Mouse (Mus musculus): ENCODE measurements around the gene Fmo1. TPM values are rescaled to one million over a fixed set of nuclear protein-coding genes. Genes with fewer than 3 reads are reported as not detected.
A peak's percentile ranks its signal among the peaks of the same experiment; 100 is the strongest.

Gene Fmo1
- 519 and 719 TPM in 2 replicates for polyA plus RNA-seq (2012; ENCODE audit: insufficient read depth, insufficient read length, missing spikeins)

DNA sequence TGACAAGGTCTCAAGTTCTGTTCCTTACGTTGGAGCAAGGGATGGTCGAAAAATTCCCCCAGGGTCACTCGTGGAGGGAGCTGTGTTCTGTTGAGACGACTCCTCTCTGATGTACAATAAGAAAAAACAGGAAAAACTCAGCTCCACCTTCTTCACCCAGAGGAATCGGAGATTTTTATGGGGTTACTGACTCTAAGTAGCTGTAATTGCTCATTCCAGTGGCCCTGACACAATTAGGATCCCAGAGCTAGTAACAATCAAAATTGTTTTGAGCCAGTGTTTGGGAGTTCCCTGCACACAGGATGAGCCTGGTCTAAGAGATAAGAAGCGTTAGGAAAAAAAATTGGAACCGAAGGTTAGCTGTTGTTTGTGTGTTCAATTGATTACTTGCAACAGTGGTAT, at the start of gene Fmo1:
TSS of gene Fmo1 (minus strand) at position 331 of the 402 bp plus-strand sequence.
- peak within 1 kb of the TSS; percentile 90 for H3K27ac ChIP-seq (replicated peaks; ENCODE audit: low read depth, low read length)
- H3K4me1 ChIP-seq (ENCODE audit: control insufficient read depth, insufficient read depth, insufficient read length, low read length) = peaks cover 7% of the 10 kb centered on the region
- H3K4me3 ChIP-seq (ENCODE audit: insufficient read depth, low read depth, low read length) = peak within 1 kb of the TSS; percentile 69

DNA sequence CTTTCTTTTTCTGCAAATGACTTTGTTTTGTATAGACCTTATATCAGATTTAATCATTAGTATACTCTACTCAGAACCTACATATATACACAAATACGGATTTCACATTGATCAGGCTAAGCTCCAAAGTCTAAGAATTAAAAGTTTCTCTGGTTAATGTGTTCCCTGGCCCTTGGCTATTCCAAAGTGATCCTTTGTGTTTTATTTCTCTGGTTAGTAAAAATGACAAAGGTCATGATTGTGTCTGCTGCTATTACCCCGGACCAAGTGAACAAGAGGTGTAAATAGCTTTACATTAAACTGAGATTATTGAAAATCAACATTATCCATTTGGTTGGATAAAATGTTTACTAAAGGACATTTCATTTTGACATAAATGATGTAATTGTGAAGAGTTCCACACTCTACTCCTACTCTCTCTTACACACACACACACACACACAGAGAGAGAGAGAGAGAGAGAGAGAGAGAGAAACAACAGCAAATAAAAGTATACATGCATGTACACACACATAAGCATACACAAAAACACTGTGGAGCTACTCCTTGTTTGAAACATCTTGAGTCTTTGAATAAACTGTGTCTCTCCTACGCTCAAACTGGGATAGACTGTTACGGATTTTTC, 48.6 kb upstream of the Fmo1 start:
- Histone ChIP-seq H3K4me1 (ENCODE audit: control insufficient read depth, insufficient read depth, insufficient read length, low read length) (no peaks in the 10 kb centered on the region), H3K4me3 (ENCODE audit: insufficient read depth, low read depth, low read length) (no peak overlapping the region)

DNA sequence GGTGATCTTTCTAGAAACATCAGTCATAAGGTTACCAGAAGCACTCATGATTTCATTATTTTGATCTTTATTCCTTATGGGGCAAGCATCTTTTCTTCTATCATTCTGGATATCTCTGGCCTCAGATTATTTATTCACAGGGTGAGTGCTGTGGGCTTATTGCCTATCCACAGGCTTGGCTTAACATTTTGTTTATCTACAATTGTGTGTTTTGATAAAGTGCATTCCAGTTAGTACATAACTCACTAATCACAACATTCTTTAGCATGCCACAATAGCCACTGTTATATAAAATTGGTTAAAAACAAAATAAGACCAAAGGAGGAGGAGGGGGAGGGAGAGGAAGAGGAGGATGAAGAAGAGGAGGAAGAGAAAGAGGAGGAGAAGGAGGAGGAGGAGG, 45.7 kb upstream of the Fmo1 start:
- H3K4me1 ChIP-seq (ENCODE audit: control insufficient read depth, insufficient read depth, insufficient read length, low read length) = no peaks in the 10 kb centered on the region

More for the DNA sequence above, 48.6 kb upstream of the Fmo1 start:
- H3K27ac ChIP-seq (replicated peaks; ENCODE audit: low read depth, low read length) = no peak overlapping the region

DNA sequence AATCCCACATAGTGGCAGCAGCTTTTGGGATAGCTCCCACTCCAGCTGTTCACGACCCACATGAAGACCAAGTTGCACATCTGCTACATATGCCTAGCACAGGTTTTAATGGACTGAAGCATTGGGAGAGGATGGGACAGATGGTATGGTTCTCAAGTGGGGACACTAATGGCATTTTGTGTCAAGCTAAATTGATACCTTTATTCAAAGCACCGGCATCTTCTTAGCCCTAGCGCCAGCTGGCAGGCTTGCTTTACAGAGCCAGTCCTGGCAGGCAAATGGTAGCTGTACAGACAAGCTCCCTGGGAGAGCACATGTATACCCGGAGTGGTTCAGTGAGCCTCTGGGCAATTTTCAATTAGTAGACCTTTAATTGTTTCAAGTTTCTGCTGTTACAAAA, 35.5 kb upstream of the Fmo1 start:
- H3K4me1 ChIP-seq (ENCODE audit: control insufficient read depth, insufficient read depth, insufficient read length, low read length) = peaks cover 3% of the 10 kb centered on the region; the same call in 1 of the 2 replicates
- H3K27ac ChIP-seq (replicated peaks; ENCODE audit: low read depth, low read length) = no peak overlapping the region
- H3K4me3 ChIP-seq (ENCODE audit: insufficient read depth, low read depth, low read length) = no peak overlapping the region

More for the DNA sequence above, 45.7 kb upstream of the Fmo1 start:
- Histone ChIP-seq H3K4me3 (ENCODE audit: insufficient read depth, low read depth, low read length) (no peak overlapping the region), H3K27ac (replicated peaks; ENCODE audit: low read depth, low read length) (no peak overlapping the region)

DNA sequence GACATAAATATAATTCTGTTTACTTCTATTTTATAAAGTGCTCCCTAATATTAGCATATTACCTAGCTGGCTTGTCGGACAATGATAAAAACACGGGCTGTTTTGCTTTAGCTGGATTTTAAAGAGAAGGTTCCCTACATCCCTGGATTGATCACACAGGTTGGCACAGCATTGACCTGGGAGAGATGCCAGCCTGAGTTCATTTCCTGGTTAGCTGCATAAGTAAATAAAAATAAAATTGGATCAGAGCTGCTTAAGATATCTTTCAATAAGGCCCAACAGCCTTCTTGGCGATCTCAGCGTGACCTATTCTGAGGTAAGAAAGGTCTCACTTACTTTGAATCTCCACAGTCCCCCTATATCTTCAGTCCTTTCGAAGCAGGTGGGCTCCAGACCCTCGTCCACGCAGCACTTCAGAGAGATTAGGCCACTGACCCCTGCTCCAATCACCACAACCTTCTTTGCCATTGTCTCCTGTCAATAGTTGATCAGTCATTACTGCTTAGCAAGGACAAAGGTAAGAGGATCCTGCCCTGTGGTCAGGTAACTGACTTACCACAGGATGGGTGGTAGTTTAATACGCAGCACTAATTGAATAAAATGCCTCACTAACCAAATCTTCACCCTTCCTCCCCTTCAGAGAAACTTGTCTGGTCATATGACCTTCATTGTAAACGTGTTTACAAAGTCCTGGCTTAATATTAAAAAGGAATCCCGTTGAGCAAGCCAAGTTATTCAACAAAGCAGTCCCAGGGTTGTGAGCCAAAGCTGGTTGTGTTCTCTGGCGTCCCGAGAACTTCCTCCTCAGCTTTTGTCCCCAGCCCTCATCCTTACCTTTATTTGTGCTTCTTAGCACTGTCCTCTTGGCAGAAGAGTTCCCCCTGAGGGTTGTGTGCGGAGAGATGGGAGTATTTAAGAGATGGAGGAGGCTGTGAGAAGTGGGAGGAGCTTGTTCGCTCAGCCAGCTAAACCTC, 31.7 kb upstream of the Fmo1 start, which contains the start of gene Fmo2:
TSS of gene Fmo2 (minus strand) at position 889 of the 974 bp plus-strand sequence.
- H3K27ac ChIP-seq (replicated peaks; ENCODE audit: low read depth, low read length) = peak within 1 kb of the TSS; percentile 89
- peaks cover 3% of the 10 kb centered on the region; the same call in 1 of the 2 replicates for H3K4me1 ChIP-seq (ENCODE audit: control insufficient read depth, insufficient read depth, insufficient read length, low read length)
- H3K4me3 ChIP-seq (ENCODE audit: insufficient read depth, low read depth, low read length) = peak within 1 kb of the TSS; percentile 58

DNA sequence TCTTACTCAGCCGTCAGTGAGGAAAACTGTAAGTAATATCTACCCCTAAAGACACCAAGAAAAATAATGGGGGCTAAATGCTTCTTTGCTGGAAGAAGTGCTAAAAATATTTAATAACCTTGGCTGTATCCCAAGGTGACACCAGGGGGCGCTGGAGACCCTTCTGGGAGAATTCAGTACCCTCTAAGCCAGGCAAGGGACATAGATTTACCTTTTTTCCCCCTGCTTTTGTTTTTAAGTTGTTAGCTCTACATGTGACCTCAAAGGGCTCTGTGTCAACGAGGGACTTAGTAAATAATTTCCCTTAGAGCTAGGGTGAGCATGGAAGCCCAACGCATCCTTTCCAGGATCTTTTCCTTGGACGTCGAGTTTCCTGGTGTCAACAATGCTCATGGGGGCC, 29.5 kb upstream of the Fmo1 start:
- Histone ChIP-seq H3K4me3 (ENCODE audit: insufficient read depth, low read depth, low read length) (0 out of 2 replicates have a peak overlapping the region, but pooled peaks have one; percentile 11), H3K4me1 (ENCODE audit: control insufficient read depth, insufficient read depth, insufficient read length, low read length) (peaks cover 8% of the 10 kb centered on the region), H3K27ac (replicated peaks; ENCODE audit: low read depth, low read length) (no peak overlapping the region)

DNA sequence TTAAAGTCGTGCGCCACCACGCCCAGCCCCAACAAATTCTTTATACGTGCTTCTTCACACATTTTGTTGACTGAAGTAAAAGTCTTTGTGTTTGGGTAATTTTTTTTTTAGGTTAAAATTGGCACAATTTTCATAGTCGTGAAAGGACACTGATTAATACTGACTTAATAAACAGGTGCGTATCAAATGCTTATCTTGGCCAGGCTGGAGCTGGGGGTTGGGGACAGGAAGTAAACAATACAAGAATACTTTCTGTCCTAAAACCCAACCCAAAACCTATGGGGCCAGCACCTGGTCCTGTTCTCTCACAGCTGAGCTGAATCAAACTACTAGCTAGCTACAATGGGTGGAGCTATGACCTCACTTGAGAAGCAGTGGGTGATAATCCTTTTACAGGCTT, 26.6 kb upstream of the Fmo1 start:
- Histone ChIP-seq H3K4me3 (ENCODE audit: insufficient read depth, low read depth, low read length) (no peak overlapping the region), H3K4me1 (ENCODE audit: control insufficient read depth, insufficient read depth, insufficient read length, low read length) (peaks cover 7% of the 10 kb centered on the region), H3K27ac (replicated peaks; ENCODE audit: low read depth, low read length) (no peak overlapping the region; the same call in 1 of the 2 replicates)

DNA sequence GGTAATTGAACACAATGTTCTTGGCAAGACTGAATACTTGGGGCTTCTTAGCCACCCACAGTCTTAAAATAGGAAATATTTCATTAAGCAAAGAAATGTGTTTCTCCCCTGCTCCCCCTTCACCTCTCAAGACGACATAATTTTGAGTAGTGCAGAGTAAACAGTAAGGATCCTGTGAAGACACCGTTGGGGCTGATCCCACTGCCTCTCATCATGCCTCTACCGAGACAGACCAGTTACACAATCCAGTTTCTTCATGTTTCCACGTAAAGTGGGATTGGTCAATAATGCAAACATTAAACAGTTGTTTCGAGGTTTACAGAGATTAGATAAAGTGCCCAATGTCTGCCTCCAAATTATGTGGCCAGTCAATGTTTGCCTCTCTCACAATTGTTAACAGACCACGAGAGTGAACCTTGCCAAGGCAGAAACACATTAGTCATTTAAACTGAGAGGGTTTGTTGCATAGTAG, 25.6 kb upstream of the Fmo1 start:
- Histone ChIP-seq H3K27ac (replicated peaks; ENCODE audit: low read depth, low read length) (peak overlapping the region; percentile 80), H3K4me1 (ENCODE audit: control insufficient read depth, insufficient read depth, insufficient read length, low read length) (peaks cover 9% of the 10 kb centered on the region), H3K4me3 (ENCODE audit: insufficient read depth, low read depth, low read length) (no peak overlapping the region)

DNA sequence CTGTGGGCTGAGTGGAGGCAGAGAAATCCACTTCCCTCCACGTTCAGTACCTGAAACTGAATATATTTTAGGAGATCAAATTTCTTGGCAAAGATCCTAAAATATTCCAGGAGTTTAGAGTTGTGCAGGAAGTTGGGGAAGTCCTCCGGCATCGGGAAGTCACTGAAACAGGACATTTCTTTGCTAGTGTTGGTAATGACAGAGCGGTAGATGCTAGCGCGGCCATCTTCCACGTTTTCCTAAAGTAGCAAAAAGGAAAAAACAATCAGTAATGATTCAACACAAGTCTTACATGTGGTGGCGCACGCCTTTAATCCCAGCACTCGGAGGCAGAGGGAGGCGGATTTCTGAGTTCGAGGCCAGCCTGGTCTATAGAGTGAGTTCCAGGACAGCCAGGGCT, 22.2 kb upstream of the Fmo1 start:
- Histone ChIP-seq H3K27ac (replicated peaks; ENCODE audit: low read depth, low read length) (peak overlapping the region; percentile 84), H3K4me3 (ENCODE audit: insufficient read depth, low read depth, low read length) (no peak overlapping the region), H3K4me1 (ENCODE audit: control insufficient read depth, insufficient read depth, insufficient read length, low read length) (peaks cover 9% of the 10 kb centered on the region)

DNA sequence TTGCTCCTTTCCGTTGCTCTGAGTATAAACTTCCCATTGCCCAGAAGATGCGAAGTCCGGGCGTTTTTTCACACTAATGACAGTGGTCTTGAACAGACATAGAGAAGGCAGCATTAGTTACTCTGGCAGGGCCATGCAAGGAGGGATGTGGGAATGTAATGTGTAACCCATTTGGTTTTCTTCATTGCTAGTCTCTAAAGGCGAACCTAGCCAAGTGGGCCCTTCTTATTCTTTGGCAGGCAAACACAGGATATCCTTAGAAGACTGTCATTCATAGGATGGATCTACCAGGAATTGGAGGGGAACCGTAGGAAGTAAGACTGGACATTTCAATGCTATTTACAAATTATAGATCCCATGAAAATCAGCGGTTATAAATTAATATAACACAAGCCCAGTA, 21.2 kb upstream of the Fmo1 start:
- Histone ChIP-seq H3K4me3 (ENCODE audit: insufficient read depth, low read depth, low read length) (no peak overlapping the region), H3K27ac (replicated peaks; ENCODE audit: low read depth, low read length) (peak overlapping the region; percentile 45; the same call in 1 of the 2 replicates), H3K4me1 (ENCODE audit: control insufficient read depth, insufficient read depth, insufficient read length, low read length) (peaks cover 11% of the 10 kb centered on the region)

DNA sequence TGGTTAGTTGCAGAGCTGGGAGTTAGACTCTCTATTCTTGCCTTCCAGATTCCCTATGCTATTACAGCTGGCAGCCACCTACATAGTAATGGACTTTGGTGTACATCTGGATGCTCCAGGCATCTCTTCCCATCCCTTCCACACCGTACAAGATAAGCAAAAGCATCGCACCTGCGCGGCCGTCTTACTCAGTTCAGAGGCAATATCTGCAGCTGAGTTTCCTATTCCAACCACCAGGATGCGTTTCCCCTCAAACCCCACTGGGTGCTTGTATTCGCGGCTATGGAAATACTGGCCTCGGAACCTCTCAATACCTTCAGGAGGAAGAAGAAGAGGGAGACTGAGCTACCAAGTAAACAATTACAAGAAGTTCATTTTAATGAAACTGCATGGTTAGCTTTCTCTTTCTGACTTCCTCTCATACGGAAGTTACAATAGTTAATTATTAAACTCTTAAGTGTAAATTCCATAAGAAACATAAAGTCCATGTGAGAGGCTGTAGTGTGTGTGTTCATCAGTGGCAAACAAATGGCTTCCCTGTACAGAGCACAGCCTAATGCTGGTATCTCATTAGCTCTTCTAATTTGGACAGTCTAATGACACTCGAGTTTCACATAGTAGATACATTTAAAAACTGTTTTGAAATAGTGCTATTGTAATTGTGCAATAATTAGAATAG, 19.9 kb upstream of the Fmo1 start:
- Histone ChIP-seq H3K4me3 (ENCODE audit: insufficient read depth, low read depth, low read length) (no peak overlapping the region), H3K27ac (replicated peaks; ENCODE audit: low read depth, low read length) (no peak overlapping the region), H3K4me1 (ENCODE audit: control insufficient read depth, insufficient read depth, insufficient read length, low read length) (peaks cover 6% of the 10 kb centered on the region; the same call in 1 of the 2 replicates)

DNA sequence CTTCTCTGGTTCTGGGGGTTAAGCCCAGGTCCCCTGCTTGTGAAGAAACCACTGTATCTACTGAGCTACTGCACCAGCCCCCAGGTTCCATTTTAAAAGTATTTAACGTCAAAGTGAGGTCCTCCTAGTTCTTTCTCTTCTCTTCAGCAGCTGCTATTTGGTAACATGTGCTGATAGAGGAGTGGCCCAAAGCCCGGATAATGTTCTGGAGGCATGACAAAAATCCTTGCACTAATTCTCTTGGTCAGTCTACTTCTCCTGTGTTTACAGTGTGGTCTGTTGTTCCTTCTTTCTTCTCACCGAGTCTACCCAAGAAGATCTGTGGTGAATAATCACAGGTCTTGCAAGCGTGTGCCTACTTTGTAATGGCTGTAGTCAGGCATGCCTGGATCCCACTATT, 16.3 kb upstream of the Fmo1 start:
- Histone ChIP-seq H3K4me3 (ENCODE audit: insufficient read depth, low read depth, low read length) (no peak overlapping the region), H3K27ac (replicated peaks; ENCODE audit: low read depth, low read length) (no peak overlapping the region; the same call in 1 of the 2 replicates), H3K4me1 (ENCODE audit: control insufficient read depth, insufficient read depth, insufficient read length, low read length) (peaks cover 17% of the 10 kb centered on the region)

DNA sequence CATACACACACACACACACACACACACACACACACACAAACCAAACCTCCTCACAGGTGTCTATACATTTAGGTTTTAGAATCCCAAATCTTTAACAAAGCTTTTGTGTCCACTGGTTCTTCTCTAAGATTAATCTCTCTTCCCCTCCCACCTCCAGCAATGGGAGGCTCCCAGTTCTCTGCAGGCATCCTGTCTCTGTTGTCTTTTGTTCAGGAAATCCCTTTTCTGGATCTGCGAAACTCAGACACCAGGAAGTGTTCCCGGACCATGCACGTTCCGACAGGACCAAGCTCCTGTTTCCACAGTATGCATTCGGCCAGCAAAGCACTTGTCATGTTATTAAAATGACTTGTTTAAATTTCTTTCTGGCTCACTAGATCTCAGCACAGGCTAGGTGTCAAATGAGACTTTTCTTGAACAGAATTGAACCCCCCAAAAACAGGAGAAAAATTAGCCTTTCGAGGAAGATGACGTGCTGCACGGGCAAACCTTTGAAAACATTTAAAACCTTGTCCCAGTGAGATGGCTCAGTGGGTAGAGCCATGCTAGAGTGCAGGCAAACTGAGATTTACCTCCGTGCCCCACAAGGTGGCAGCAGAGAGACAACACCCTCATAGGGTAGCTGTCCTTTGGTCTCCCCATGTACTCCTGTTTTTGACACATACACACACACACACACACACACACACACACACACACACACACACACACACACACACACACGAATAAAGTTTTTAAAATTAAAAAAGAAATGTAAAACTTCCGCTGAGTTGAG, 13.4 kb upstream of the Fmo1 start:
- H3K27ac ChIP-seq (replicated peaks; ENCODE audit: low read depth, low read length) = peak overlapping the region; percentile 72
- H3K4me3 ChIP-seq (ENCODE audit: insufficient read depth, low read depth, low read length) = peak overlapping the region; percentile 11; the same call in 1 of the 2 replicates
- peaks cover 13% of the 10 kb centered on the region for H3K4me1 ChIP-seq (ENCODE audit: control insufficient read depth, insufficient read depth, insufficient read length, low read length)

DNA sequence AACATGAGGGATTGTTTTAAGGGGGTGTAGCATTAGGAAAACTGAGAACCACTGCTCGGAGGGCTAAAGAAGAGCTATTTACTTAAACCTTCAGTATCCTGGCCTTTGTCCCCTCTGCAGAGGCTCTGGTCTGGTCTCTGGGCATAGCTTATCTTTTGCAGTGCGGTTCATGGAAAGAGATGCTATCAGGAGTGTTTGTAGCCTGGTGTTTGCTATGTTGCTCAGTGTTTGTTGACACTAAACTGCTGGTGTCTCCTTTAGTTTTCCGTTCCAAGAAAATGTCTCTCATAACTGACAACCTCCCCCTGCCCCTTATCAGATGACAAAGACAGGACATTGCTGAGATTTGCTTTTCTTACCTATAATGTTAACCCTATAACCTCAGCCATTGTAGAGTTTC, 8.7 kb upstream of the Fmo1 start:
- Histone ChIP-seq H3K27ac (replicated peaks; ENCODE audit: low read depth, low read length) (no peak overlapping the region), H3K4me3 (ENCODE audit: insufficient read depth, low read depth, low read length) (no peak overlapping the region), H3K4me1 (ENCODE audit: control insufficient read depth, insufficient read depth, insufficient read length, low read length) (peaks cover 23% of the 10 kb centered on the region)

Data from brown adipose tissue, adult 24 weeks (tissue).